Mouse (Mus musculus) induced T-regulatory cell, adult 2 months (primary cell): Measurements from ENCODE around the gene Clip2.

Experiments
- DNase-seq: peaks from one replicate; pipeline ENCODE4 v3.0.0-alpha.2; 2012; ENCODE audit warnings: low read depth

Clip2 gene

DNA sequence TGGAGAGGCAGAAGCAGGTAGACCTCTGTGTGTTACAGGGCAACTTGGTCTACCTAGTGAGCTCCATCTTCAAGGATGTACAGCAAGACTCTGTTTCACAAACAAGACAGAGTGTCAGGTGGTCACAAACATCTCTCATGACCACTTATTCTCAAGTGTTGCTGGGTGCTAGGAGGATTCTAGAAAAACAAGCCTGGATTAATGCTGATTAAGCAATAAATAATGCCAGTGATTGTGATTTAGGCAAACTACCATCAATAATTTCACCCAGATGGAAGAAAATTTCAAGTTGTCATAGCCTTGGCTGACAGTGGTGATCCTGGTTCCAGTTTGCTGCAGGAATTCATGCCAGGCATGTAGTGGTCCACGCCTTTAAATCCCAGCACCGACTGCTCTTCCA is 12.0 kb upstream of the Clip2 start:
- no peak for DNase-seq

DNA sequence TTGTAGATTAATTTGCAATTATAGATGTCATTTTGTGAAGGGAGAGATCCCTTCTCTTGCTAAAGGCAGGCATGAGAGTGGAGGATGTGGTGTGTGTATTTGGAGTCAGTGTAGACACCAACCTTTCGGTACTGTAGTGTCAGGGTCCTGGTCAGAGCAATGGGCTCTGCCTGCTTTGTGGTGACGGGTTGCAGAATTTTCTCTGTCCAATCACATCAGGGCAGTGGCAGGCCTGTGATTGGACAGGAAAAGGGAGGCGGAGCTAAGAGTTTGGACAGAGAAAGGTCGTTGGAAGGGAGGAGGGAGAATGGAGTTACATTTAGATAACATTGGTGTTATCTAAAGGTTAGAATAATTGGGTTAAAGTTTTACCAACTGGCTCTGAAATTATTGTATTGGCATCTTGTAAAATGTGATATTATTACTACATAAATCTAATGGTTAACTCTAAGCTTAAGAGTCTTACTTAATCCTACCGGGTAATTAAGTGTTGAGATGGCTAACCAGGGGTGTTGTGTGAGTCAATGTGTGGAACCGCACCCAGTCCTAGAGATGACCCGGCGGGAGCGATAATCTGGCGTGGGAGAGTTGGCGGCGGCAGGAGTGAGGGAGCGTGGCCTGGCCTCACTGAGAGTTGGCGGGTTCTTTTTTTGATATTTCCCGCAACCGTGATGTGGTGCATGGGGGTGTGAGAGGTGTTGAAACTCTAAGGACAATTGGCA is 8.4 kb upstream of the Clip2 start:
- DNase-seq, result no peak

DNA sequence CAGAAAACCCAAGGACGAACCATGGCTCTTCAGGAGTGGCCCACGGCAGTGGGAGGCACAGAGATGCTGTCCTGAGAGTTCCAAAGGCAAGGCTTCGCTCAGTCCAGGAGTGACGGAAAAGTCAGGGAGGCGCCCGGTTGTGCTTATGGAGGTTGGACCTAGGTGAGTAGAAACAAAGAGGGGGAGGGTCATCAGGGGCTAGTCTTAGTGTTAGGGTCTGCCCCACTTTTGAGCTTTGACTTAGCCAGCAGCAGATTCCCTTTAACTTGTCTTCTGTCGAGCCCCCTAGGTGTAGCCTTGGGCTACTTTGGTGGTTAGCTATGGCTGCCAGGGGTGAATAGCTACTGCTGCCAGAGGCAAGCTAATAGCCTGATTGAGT is 7.8 kb upstream of the Clip2 start, which contains the start of gene Syna:
Gene Syna, minus strand, starts transcription at position 101 of the 379 bp plus-strand sequence.
- DNase-seq, result no peak

DNA sequence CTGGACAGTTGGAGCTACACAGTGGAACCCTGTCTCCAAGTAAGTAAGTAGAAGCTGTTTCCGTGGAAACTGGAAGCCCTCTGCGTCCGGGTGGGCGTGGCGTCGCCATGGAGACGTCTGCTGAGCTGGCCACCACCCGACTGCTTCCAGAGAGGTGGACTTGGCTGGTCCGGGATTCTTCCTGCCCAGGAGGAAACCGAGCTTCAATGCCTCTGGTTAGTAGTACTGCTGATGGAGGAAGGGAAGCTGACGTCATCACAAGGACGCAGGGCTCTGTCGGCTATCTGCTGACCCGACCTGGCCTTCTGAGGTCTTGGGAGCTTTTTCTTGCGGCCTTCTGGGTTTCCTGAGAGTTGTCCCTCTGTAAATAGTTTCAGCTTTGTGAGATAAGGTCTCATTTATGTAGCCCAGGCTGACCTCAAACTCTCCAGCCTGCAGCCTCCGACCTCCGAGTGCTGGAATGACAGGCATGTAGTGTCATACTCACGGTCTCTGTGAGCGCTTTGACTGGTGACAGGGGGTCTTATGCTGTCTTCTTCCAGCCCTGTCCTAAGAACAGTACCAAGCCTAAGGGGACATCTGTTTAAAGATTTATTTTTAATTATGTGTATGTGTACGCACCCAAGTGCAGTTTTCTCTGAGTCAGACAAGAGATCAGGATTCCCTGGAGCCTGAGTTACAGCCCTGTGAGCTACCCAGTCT is 3.4 kb upstream of the Clip2 start:
- DNase-seq, result peak; percentile 43

DNA sequence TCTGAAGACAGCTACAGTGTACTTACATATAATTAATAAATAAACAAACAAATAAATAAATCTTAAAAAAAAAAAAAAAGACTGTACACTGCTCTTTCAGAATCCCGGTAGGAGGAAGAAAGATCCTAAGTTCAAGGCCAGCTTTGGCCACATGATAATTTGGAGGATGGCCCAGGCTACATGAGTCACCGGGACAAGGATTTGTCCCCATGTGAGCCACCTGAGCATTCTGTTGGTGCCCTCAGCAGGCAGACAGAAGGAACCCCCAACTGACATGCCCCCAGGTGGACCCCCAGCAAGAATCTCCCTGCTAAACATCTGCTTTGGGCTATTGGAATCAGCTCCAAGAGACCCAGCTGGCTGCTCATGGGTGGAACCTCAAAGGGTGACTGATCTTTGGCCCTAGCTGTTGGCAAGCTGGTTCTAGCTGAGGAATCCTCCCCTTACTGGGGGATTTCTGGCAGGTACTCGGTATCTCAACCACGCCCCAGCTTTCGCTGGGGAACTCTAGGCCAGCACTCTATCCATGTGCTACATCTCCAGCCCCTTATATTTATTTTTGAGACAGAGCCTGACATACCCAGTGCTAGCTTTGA is 1.8 kb upstream of the Clip2 start:
- no peak for DNase-seq

DNA sequence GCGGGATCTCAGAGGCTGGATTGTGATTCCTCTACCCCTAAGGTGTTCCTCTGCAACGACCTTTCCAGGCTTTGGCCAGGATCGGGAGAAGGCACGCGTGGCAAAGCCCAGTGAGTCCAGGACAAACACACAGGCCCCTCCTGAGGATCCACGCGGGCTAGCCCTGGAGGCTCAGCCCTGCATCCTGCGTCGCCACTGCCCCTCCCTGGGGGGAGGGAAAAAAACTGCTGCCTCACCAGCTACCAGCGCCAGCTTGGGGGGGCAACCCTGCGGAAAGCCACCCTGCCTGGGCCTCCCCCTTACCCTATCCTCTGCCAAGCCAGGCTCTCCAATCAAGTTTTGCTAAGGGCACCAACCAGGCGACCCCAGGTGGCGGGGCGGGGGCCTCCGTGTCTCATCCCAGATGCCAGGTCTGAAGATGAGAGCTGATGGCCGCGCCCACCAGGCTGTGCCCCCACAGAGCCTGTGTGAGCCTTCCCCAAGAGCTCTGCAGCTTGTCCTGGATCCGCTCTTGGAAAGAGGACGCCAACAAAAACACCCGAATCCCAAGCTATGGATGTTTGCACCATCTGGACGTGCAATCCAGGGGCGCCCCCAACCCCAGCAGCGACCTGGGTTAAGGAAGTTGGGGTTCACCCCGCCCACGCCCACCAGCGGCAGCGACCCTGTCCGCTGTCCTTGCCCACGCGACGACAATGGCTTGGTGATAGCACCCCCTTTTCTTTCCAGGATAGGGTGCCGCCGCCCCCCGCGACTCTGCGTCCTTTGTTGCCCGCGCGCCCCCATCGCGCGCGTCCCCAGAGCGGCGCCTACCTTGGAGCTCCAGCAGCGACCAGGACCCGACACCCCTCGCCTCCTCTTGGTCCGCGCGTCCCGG is 763 bp downstream of the Clip2 start:
- peak; percentile 50 for DNase-seq

DNA sequence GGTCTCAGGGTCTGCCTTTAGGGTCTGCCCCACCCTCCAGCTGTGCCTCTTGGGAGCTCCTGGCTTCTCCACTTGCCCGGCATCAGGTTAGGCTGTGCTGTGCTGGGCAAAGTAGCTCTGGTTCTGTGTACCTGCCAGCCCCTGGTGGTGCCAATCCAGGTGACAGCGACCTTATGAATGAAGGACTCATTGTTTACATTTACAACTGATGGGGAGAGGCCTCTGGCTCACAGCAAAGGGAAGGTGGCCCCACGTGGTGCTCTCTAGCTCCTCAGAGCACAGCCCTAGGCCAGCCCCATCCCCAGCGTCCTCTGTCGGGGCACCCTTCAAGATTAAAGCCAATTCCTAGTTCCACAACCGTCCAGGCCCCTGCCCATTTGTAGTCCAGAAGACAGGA is 1.4 kb downstream of the Clip2 start:
- DNase-seq, result peak; percentile 37

DNA sequence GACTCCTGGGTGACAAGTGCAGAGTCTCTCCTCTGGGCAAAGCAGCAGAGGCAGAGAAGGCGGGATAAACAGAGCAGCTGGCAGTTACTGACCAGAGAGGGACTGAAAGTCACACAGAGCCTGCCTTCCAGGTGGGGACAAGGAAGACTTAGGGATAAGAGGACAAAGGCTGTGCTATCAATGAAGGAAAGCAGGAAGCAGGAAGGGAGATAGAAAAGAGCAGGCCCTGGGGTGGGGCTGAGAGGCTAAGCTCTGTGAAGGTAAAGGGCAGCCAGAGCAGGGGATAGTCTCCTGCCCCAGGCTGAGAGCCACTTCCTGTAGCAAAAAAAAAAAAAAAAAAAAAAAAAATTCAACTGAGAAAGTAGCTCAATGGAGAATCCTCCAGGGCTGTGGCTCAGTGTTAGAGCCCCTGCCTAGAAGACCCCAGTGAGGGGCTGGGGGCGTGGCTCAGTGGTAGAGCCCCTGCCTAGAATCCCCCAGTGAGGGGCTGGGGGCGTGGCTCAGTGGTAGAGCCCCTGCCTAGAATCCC is 2.5 kb downstream of the Clip2 start:
- peak; percentile 23 for DNase-seq

DNA sequence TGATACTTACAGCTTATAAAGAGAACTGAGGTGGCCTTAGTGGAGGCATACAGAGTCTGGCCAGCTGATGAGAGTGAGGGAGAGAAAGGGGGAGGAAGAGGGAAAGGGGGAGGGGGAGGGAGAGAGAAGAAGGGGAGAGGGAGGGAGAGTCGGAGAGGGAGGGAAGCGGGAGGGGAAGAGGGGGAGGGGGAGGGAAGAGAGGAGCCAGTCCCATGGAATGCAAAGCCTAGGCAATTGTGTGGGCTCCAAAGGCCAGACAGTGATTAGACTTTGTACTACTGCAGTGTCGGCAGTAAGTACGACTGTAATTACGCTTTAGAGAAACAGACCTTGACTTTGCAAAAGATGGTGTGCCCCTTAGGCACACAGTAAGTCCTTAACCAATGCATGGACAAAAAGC is 3.9 kb downstream of the Clip2 start:
- DNase-seq, result no peak

DNA sequence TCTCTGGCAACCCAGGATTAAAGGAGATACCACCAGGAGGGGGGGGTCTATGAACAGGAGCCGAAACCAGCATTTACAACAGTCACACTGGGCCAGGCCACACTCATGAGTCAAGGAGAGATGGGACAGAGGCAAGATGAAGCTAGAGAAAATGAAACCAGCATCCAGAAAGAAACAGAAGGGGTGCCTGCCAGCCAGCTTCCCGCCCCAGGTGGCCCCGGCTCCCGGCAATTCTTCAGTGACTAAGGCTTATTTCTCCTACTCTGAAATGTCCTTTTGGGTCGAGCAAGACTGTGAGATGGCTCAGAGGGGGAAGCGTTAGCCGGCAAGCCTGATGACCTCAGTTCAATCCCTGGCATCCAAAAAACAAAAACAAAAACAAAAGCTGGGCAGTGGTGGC is 5.4 kb downstream of the Clip2 start:
- no peak for DNase-seq

DNA sequence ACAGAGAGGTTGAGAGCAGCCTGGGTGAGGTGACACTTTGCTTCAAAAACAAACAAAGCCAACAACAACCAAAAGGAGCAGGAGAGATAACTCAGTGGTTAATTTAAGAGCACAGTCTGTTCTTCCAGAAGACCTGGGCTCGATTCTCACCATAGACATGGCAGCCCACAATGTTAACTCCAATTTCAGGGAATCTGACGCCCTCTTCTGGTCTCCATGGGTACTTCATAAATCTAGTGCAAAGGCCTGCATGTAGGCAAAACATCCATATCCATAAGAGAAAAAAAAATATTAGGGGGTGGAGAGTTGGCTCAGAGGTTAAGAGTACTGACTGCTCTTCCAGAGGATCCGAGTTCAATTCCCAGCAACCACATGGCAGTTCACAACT is 7.0 kb downstream of the Clip2 start:
- peak; percentile 57 for DNase-seq

DNA sequence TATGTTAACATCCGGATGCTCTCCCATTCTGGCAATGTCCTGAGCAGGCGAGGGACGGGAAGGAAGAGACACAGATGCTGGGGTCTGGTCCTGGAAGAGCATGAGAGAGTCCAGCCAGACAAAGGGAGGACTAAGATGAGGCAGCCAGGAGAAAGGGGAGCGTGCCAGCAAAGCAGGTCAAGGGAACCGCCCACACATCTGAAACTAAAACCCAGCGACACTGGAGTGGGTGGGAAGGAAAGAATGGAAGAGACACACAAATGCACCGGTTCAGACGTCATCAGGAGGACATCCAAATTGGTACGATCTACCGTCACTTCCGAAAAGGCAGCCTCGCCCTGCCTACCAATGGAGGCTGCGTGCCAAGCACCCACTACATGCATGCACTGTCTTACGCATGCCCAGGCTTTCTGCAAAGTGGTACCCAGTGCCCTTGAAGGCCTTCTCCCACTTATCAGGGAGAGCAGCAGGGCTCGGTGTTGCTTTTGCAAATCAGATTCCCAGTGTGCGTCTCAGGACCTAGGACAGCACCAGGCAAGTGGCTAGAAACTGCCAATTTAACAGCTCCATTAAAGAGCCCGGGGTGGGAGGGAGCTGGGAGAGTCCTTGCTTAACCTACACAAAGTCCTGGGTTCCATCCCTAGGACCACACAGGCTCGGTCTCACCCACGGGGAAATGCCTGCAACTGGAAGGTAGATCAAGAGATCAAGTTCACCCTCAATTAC is 7.6 kb downstream of the Clip2 start:
- no peak for DNase-seq

DNA sequence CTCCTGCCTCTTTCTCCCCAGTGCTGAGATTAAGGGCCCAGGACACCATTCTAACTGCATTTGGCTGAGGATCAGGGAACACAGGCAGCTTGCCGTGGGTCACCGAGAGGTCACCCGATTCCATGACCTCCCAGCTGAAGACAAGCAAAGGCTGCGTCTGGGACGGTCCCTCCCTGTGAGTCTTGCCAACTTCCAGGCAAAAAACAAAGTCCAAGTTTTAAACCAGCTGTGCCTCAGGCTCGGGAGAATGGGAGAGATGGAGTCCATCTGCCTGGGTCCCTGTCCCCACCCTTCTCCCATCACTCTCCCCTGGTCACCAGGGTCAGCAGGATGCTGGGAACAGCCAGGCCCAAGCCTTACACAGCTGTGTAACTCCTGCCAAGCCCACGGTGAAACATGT is 10.6 kb downstream of the Clip2 start:
- no peak for DNase-seq

DNA sequence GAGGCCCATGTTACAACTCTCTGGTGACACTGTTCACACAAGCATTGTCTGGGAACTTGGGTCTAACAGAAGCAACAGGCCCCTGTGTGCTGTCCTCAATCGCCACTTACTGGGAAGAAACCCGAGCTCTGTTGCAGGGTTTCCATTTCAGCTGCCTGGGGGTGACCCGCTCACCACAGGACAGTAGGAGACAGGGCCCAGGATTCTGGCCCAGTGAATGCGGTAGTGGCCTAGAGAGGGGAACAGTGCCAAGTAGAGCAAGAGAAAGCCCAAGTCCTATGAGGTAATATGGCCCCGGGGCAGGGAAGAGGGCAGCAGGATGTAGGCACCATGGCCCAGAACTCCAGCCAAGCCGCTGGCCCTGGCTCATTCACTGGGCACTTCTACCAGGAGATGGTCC is 11.4 kb downstream of the Clip2 start:
- no peak for DNase-seq

DNA sequence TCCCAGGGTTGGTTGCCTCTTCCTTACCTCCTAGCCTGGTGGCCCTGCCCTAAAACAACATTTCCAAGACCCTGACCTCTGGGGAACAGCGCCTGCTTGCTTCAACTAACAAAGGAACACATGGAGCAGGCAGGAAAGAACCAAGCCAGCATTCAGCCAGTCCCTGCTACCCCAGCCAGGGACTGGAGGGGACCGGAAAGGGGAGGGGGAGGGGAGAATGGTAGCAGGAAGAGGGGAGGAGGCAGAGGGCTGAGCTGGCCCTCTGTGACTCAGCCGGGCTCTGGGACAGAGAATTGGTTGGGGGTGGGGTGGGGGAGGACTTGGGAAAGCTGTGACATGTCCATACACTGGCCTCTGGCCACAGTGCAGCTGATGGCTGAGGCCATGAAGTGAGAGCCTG is 12.3 kb downstream of the Clip2 start:
- DNase-seq, result peak; percentile 48

DNA sequence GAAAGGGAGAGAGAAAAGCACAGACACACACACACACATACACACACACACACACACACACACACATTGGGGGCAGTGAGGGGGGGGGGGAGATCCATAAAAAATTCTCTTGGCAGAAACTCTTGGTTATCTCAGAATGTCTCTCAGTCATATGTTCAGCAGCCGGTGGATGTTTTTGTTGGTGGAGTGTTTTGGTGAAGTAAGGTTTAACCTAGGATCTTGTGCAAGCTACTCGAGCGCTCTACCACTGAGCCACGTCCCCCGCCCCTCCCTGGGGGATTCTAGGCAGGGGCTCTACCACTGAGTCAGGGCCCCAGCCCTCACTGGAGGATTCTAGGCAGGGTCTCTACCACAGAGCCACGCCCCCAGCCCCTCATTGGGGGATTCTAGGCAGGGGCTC is 16.2 kb downstream of the Clip2 start:
- no peak for DNase-seq

DNA sequence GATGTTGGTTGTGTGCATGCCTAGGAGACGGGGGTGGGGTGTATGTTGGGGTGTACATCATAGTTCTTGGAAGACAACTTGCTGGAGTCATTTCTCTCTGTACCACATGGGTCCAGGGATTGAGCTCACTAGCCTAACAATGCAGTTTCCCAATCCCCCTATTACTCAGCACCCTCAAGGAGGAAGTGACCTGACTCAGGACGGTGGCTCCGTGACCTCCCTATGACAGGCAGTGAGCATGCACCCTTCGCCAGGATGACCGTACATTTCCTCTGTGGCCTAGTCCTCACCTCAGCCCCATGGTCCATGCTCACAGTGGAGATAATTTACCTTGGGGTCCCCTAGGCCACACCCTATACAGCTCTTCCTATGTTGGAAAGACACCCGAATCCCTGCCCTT is 19.8 kb downstream of the Clip2 start:
- DNase-seq, result no peak

DNA sequence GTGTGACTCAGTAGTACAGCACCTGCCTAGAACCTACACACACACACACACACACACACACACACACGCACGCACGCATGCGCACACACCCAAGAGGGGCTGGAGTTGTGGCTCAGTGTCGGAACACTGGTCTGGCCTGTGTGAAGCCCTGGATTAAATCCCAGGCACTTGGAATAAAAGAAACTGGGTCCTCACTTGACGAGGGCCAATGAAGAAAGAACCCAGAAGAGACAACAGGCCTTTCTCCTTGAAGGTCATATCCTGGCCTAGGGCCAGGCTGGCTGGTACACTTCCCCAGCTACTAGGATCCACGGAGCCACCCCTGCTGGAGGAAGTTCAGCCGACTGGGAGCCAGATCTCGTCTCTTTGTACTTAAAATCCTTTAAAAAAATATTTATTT is 20.6 kb downstream of the Clip2 start:
- no peak for DNase-seq

DNA sequence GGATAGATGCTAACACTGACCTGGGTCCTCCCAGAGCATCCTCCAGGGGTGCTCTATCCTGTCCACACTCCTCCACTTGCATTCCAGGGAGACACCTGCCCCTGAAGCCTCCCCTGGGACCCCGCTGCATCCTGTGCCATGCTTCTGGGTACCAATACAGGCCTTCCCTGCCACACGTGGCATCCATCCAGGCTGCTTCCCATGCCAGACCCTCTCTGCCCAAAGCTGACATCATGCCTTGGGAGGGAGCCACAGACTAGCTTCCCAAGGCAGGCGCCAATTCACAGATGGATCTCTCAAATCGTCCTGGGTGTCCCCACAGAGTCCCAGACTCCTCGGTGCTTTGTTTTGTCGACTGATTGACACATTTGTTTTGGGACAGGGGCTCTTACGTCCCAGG is 21.4 kb downstream of the Clip2 start:
- DNase-seq, result no peak

DNA sequence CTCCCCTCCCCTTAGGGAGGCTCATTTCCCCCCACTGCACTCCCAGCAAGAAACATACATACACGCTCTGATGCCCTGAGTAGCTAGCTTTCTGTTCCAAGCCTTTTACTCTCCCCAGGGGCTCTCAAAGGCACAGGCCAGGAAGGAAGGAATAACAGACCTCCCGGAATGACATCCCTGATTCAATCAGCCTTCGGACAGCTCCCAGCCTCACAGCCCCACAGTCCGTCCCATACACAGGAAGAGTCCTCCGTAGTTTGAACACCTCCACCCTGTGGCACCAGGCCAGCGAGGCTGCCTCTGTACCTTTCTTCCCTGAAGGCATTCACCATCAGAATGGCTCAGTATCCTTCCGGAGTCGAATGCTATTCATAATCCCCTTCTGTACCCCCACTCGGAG is 23.7 kb downstream of the Clip2 start:
- no peak for DNase-seq

DNA sequence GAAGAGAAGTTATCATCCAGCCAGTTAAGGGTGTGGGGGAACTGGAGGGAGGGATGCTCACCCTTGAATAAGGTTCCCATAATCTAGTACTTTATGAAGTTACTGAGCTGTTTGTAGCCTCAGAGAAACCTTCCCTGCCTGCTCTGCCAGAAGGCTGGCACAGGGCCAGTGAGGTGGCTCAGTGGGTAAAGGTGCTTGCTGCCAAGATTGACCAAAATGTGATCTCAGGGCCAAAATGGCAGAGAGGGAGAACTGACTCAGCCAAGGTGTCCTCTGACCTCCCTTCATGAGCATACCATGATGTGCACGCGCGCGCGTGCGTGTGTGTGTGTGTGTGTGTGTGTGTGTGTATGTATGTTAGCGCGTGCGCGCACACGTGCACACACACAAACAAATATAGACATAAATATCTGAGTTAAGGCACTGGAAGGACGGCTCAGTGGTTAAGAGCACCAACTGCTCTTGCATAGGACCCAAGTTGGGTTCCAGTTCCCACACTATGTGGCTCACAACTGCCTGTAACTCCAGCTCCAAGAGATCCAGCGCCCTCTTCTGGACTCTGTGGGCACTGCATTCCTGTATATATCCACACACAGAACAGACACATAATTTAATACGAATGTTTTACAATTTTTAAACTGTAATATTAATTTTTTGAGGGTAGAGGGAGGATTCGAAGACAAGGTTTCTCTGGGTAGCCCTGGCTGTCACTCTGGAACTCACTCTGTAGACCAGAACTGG is 26.1 kb downstream of the Clip2 start:
- peak; percentile 43 for DNase-seq
